Mouse (Mus musculus) E14TG2a.4 (cell line): ENCODE results near the gene Wdr95.

Source experiments
- H3K27me3 ChIP-seq: 2 replicates; pipeline ENCODE4 v1.6.1; 2014; ENCODE audit warnings: low read length, control low read depth; ENCODE audit not compliant: insufficient read depth
- H3K36me3 ChIP-seq: 2 replicates; pipeline ENCODE4 v1.6.1; 2014; ENCODE audit warnings: low read length, control low read depth; ENCODE audit not compliant: insufficient read depth
- H3K4me1 ChIP-seq: replicated peaks from 2 replicates; pipeline ENCODE4 v1.6.1; 2014; ENCODE audit warnings: low read depth, low read length, control low read depth
- H3K4me3 ChIP-seq: replicated peaks from 2 replicates; pipeline ENCODE4 v1.5.1; 2014; ENCODE audit warnings: mild to moderate bottlenecking, low read length
- H3K9me3 ChIP-seq: 2 replicates; pipeline ENCODE4 v1.6.1; 2014; ENCODE audit warnings: low read length, control low read depth
- CTCF ChIP-seq: conservative IDR thresholded peaks from 2 replicates; pipeline ENCODE4 v1.5.1; 2014; ENCODE audit warnings: low read length
- NANOG ChIP-seq: IDR thresholded peaks from 2 replicates; pipeline ENCODE4 v1.6.1; 2014; ENCODE audit warnings: borderline replicate concordance, low read length, mixed read lengths
- POU5F1 ChIP-seq: IDR thresholded peaks from 2 replicates; pipeline ENCODE4 v1.6.1; 2014; ENCODE audit warnings: low read length, borderline replicate concordance

Wdr95 gene

DNA sequence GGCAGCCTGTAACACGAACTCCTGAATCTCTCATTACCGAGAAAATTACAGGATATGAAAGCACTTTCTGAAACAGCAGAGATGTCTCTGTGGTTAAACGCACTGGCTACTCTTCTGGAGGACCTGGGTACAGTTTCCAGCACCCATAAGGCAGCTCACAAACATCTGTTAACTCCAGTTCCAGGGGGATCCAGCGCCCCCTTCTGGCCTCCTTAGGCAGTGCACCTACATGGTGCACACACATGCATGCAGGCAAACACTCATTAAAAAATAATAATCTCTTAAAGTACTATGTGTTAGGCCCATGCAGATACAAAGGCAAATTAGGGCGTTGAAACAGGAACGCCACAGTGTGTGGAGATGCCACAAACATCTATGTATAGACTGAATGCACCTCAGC lies 132.9 kb downstream of the Wdr95 start:
- Histone ChIP-seq H3K4me1 (peaks cover 27% of the 10 kb centered on the region), H3K4me3 (no peak overlapping the region), H3K27me3 (peaks cover 4% of the 10 kb centered on the region; the same call in 1 of the 2 replicates), H3K36me3 (no peaks in the 10 kb centered on the region), H3K9me3 (peaks cover 5% of the 10 kb centered on the region)
- TF ChIP-seq POU5F1 (no peak), NANOG (no peak), CTCF (peak; percentile 50)
